Mouse (Mus musculus): Measurements from ENCODE around the gene Abcb11.

- TF ChIP-seq CTCF (IDR thresholded peaks at IDR 0.05; ENCODE audit: low read depth) (no peak), EP300 (optimal IDR thresholded peaks at IDR 0.05) (no peak)
Measured at GRCm38 (mm10) chr2:69189222-69189621, 153.2 kb downstream of the Abcb11 start.

Data from stomach, postnatal 0 days (tissue).